Mouse (Mus musculus) bone marrow macrophage, adult 2 months (primary cell): Measurements from ENCODE around the gene Setd3.

Experiments used
- CTCF ChIP-seq: IDR thresholded peaks from 2 replicates; pipeline ENCODE4 v1.5.1; 2012; ENCODE audit warnings: low read depth, mild to moderate bottlenecking, low read length, moderate library complexity
- POLR2A ChIP-seq: IDR thresholded peaks from 2 replicates; pipeline ENCODE4 v1.6.1; 2012; ENCODE audit warnings: mild to moderate bottlenecking, low read depth, low read length, borderline replicate concordance

DNA sequence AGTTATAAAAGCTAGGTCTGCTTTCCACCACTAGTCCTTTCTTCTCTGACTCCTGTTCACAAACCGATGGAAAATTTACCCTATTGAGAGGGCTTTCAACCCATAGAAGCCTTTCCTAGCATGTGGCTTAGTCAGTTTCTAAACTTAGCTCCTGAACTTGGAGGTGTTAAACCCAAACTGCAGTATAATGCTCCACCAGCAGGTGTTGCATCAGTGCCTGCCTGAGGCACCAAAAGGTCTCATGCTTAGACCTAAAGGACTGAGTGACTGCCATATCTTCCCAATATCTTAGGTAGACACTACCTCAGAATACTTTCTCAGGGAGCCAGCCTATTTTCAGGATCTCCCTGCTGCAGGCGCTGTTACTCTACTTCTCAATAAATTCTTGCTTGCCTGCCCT lies 26.4 kb downstream of the Setd3 start:
- TF ChIP-seq CTCF, result no peak
- TF ChIP-seq POLR2A, result no peak
